Mouse (Mus musculus): ENCODE results near the gene Ltb4r2.

DNA sequence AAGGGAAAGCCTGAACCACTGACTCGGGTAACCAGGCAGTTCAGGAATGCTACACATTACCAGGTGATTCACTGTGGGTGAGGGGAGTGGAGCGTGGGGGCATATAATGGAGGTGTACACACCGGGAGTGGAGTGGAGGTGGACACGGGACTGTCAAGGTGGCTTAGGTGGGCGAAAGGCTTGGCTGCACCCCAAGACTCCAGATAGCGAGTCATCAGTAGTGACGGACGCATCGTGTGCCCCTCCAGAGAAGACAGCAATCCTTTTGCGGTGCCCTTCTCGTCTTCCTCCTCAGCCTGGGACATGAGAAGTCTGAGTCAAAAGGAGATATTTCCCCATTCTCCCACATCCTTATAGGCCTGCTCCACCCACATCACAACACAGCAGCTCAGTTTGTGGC, 16.6 kb downstream of the Ltb4r2 start:
- no peak for TF ChIP-seq CTCF (IDR thresholded peaks at IDR 0.05; ENCODE audit: insufficient read depth, low read length)
- no peak for TF ChIP-seq POLR2A (IDR thresholded peaks at IDR 0.05; ENCODE audit: borderline replicate concordance, extremely low read depth, low read depth, low read length)
